Mouse (Mus musculus) heart, postnatal 10 days (tissue): ENCODE data around the gene Btbd6. TPM values are rescaled to one million over a fixed set of nuclear protein-coding genes. Genes with fewer than 3 reads are reported as not detected.

Experiments
- total RNA-seq, 2 experiments: library from RNA; stranded (reverse); gene quantifications; 2 replicates each; pipeline ENCODE4 v1.2.3; 2021

The Btbd6 gene
- total RNA-seq, 2 experiments from 2014 or later: 22.9 to 24.5 TPM

Other genes with a start within 250 kb of the Btbd6 start
- 1 to 10 TPM; 5.7 to 5.8 TPM for gene Pld4, start 215.8 kb upstream of the Btbd6 start, total RNA-seq
- 10 to 100 TPM; 13.6 to 17.4 TPM for gene Ahnak2, start 173.8 kb upstream of the Btbd6 start, total RNA-seq
- gene Clba1, start 167.5 kb upstream of the Btbd6 start, total RNA-seq: 1 to 10 TPM; 2.4 to 3.1 TPM
- gene Cdca4, start 147.1 kb upstream of the Btbd6 start, total RNA-seq: 10 to 100 TPM; 13.7 to 16.6 TPM
- under 1 TPM; 0.17 to 0.19 TPM for gene Gpr132, start 108.3 kb upstream of the Btbd6 start, total RNA-seq
- gene Jag2, start 46.7 kb upstream of the Btbd6 start, total RNA-seq: 10 to 100 TPM; 36.1 to 38.5 TPM
- gene Nudt14, start 34.4 kb upstream of the Btbd6 start, total RNA-seq: 10 to 100 TPM; 11.7 to 11.8 TPM
- gene Brf1, start 24.2 kb downstream of the Btbd6 start, total RNA-seq: 10 to 100 TPM; 29.3 to 35.8 TPM
- 10 to 100 TPM; 29.3 to 30.4 TPM for gene Pacs2, start 38.0 kb downstream of the Btbd6 start, total RNA-seq
- under 1 TPM in 1 of 2 experiments, not detected in 1; 0.41 TPM for gene Tex22, start 98.0 kb downstream of the Btbd6 start, total RNA-seq
- 10 to 100 TPM; 50.1 TPM for gene Mta1, start 121.8 kb downstream of the Btbd6 start, total RNA-seq
- 1,000 to 10,000 TPM; 1,259 to 1,405 TPM for gene Crip2, start 163.8 kb downstream of the Btbd6 start, total RNA-seq
- 100 to 1,000 TPM; 260 to 267 TPM for gene Crip1, start 169.8 kb downstream of the Btbd6 start, total RNA-seq
- gene Tedc1, start 179.9 kb downstream of the Btbd6 start, total RNA-seq: 1 to 10 TPM; 2.5 to 2.8 TPM
- gene Tmem121, start 209.4 kb downstream of the Btbd6 start, total RNA-seq: under 1 TPM; 0.43 to 0.97 TPM